ENCODE assay signal across 21 mouse cellular contexts in genomic region chr6:116666892-116667291, GRCm38 (mm10). TPM values are rescaled to one million over a fixed set of nuclear protein-coding genes. Genes with fewer than 3 reads are reported as not detected.
DNase-seq lines count a peak whose midpoint lies in the region; ATAC-seq lines count a peak whose summit lies in the region.
"Had no signal": no experiment of that assay in that cellular context is flagged by ENCODE, and none has a peak within 500 bp of the region (broad histone marks: within the 10 kb centered on the region; RNA-seq: fewer than 3 reads in every experiment).

No protein-coding gene starts in this region.

- H3K36me3 ChIP-seq in forebrain, embryonic 15.5 days: no peaks in the 10 kb centered on the region
- H3K36me3 ChIP-seq in forebrain, embryonic 12.5 days (replicated peaks): no peaks in the 10 kb centered on the region
- no peaks in the 10 kb centered on the region for H3K36me3 ChIP-seq in midbrain, embryonic 11.5 days (ENCODE audit: control insufficient read depth, insufficient read depth, low read length)
- H3K36me3 ChIP-seq in midbrain, embryonic 15.5 days (replicated peaks): no peaks in the 10 kb centered on the region
- H3K36me3 ChIP-seq in hindbrain, embryonic 13.5 days: no peaks in the 10 kb centered on the region
- H3K36me3 ChIP-seq: embryonic facial prominence, embryonic 15.5 days; G1E; neural tube, embryonic 15.5 days had no signal

- H3K9me3 ChIP-seq in forebrain, embryonic 15.5 days: no peaks in the 10 kb centered on the region
- no peaks in the 10 kb centered on the region for H3K9me3 ChIP-seq in forebrain, embryonic 12.5 days
- no peaks in the 10 kb centered on the region for H3K9me3 ChIP-seq in midbrain, embryonic 11.5 days (ENCODE audit: control insufficient read depth, low read length)
- H3K9me3 ChIP-seq in midbrain, embryonic 15.5 days: no peaks in the 10 kb centered on the region
- H3K9me3 ChIP-seq in hindbrain, embryonic 13.5 days: no peaks in the 10 kb centered on the region
- H3K9me3 ChIP-seq: embryonic facial prominence, embryonic 15.5 days; neural tube, embryonic 15.5 days had no signal

- no peaks in the 10 kb centered on the region for H3K27me3 ChIP-seq in forebrain, embryonic 15.5 days
- 0 out of 2 replicates have a peak, but pooled peaks cover 11% of the 10 kb centered on the region for H3K27me3 ChIP-seq in forebrain, embryonic 12.5 days
- H3K27me3 ChIP-seq in midbrain, embryonic 11.5 days (ENCODE audit: control insufficient read depth, insufficient read depth, low read length): no peaks in the 10 kb centered on the region
- H3K27me3 ChIP-seq in midbrain, embryonic 15.5 days (replicated peaks): no peaks in the 10 kb centered on the region
- H3K27me3 ChIP-seq in hindbrain, embryonic 13.5 days: no peaks in the 10 kb centered on the region
- H3K27me3 ChIP-seq: neural tube, embryonic 15.5 days had no signal

- H3K9ac ChIP-seq in forebrain, embryonic 15.5 days (replicated peaks): no peak overlapping the region
- no peak overlapping the region for H3K9ac ChIP-seq in forebrain, embryonic 12.5 days
- H3K9ac ChIP-seq in midbrain, embryonic 11.5 days (ENCODE audit: low read length): no peak overlapping the region
- H3K9ac ChIP-seq in midbrain, embryonic 15.5 days: no peak overlapping the region
- H3K9ac ChIP-seq in hindbrain, embryonic 13.5 days: no peak overlapping the region
- H3K9ac ChIP-seq: embryonic facial prominence, embryonic 15.5 days; neural tube, embryonic 15.5 days had no signal

- H3K4me3 ChIP-seq in forebrain, embryonic 15.5 days: no peak overlapping the region
- H3K4me3 ChIP-seq in forebrain, embryonic 12.5 days (replicated peaks): no peak overlapping the region
- no peak overlapping the region for H3K4me3 ChIP-seq in midbrain, embryonic 11.5 days (ENCODE audit: low read depth, low read length)
- no peak overlapping the region for H3K4me3 ChIP-seq in midbrain, embryonic 15.5 days
- H3K4me3 ChIP-seq in hindbrain, embryonic 13.5 days: no peak overlapping the region
- H3K4me3 ChIP-seq: embryonic facial prominence, embryonic 15.5 days; heart, adult 2 months; neural tube, embryonic 15.5 days had no signal

- 0 out of 2 replicates have a peak overlapping the region, but pooled peaks have one; percentile 0 for H3K27ac ChIP-seq in forebrain, embryonic 15.5 days (replicated peaks)
- no peak overlapping the region for H3K27ac ChIP-seq in forebrain, embryonic 12.5 days
- peak overlapping the region; percentile 60 for H3K27ac ChIP-seq in midbrain, embryonic 11.5 days (ENCODE audit: low read depth, low read length)
- H3K27ac ChIP-seq in midbrain, embryonic 15.5 days: no peak overlapping the region
- 0 out of 2 replicates have a peak overlapping the region, but pooled peaks have one; percentile 12 for H3K27ac ChIP-seq in hindbrain, embryonic 13.5 days
- H3K27ac ChIP-seq: embryonic facial prominence, embryonic 15.5 days; heart, adult 2 months; neural tube, embryonic 15.5 days; stomach, postnatal 0 days had no signal

- WGBS in forebrain, embryonic 15.5 days: 6% methylated on average over 3 of the region's 3 CpGs
- 16% methylated on average over 3 of the region's 3 CpGs for WGBS in forebrain, embryonic 12.5 days
- WGBS in midbrain, embryonic 11.5 days: 27% methylated on average over 3 of the region's 3 CpGs
- 21% methylated on average over 3 of the region's 3 CpGs for WGBS in midbrain, embryonic 15.5 days
- WGBS in hindbrain, embryonic 13.5 days: 20% methylated on average over 3 of the region's 3 CpGs

- no peak for DNase-seq in midbrain, embryonic 11.5 days (ENCODE audit: low spot score, missing footprints)
- DNase-seq in retina, embryonic 14.5 days (ENCODE audit: low spot score): peak; percentile 50
- DNase-seq in kidney, adult 9 months: no peak
- DNase-seq in right cerebral cortex, postnatal 10 days (ENCODE audit: low spot score in 2 of 2): no peak
- DNase-seq: adrenal gland, adult 8-10 months; cerebellum, adult 8-10 months; cerebellum, postnatal 36 days; gastrocnemius, postnatal 10 days; heart, postnatal 36 days; kidney, adult 2 months; kidney, postnatal 10 days; right cerebral cortex, postnatal 14 days had no signal

- no peak overlapping the region for H3K4me2 ChIP-seq in forebrain, embryonic 15.5 days (replicated peaks)
- H3K4me2 ChIP-seq in forebrain, embryonic 12.5 days: no peak overlapping the region
- no peak overlapping the region for H3K4me2 ChIP-seq in midbrain, embryonic 11.5 days
- no peak overlapping the region for H3K4me2 ChIP-seq in midbrain, embryonic 15.5 days
- H3K4me2 ChIP-seq in hindbrain, embryonic 13.5 days: no peak overlapping the region
- H3K4me2 ChIP-seq: embryonic facial prominence, embryonic 15.5 days; neural tube, embryonic 15.5 days had no signal

- no peak for ATAC-seq in forebrain, embryonic 15.5 days (replicated peaks)
- ATAC-seq in forebrain, embryonic 12.5 days (ENCODE audit: low FRiP score): no peak
- ATAC-seq in midbrain, embryonic 11.5 days (ENCODE audit: low FRiP score): no peak
- no peak for ATAC-seq in midbrain, embryonic 15.5 days (replicated peaks)
- no peak for ATAC-seq in hindbrain, embryonic 13.5 days (ENCODE audit: low FRiP score)

- peaks cover 34% of the 10 kb centered on the region for H3K4me1 ChIP-seq in forebrain, embryonic 15.5 days
- H3K4me1 ChIP-seq in forebrain, embryonic 12.5 days: peaks cover 48% of the 10 kb centered on the region
- peaks cover 40% of the 10 kb centered on the region for H3K4me1 ChIP-seq in midbrain, embryonic 11.5 days (ENCODE audit: control insufficient read depth, insufficient read depth, low read length)
- H3K4me1 ChIP-seq in midbrain, embryonic 15.5 days: peaks cover 21% of the 10 kb centered on the region
- H3K4me1 ChIP-seq in hindbrain, embryonic 13.5 days (replicated peaks): peaks cover 51% of the 10 kb centered on the region

RNA-seq across cellular contexts. Expression of gene Rassf4, which starts 6.9 kb away (rescaled TPM):
- polyA plus RNA-seq in forebrain, embryonic 15.5 days (2015; fragmentation: Nextera tagmentation; extraction: Ambion mirVana): 9.9 and 10.2 TPM in 2 replicates
- polyA plus RNA-seq in forebrain, embryonic 12.5 days (2016; fragmentation: Nextera tagmentation; extraction: Ambion mirVana): 17.1 and 19.9 TPM in 2 replicates
- 41.2 and 42.6 TPM in 2 replicates for polyA plus RNA-seq in midbrain, embryonic 11.5 days (2014; fragmentation: Nextera tagmentation; extraction: Ambion mirVana)
- polyA plus RNA-seq in midbrain, embryonic 15.5 days (2015; fragmentation: Nextera tagmentation; extraction: Ambion mirVana): 10.4 and 10.6 TPM in 2 replicates
- 23.0 and 33.3 TPM in 2 replicates for polyA plus RNA-seq in hindbrain, embryonic 13.5 days (2015; fragmentation: Nextera tagmentation; extraction: Ambion mirVana)
- polyA plus RNA-seq: G1E had no signal

RNA-seq across cellular contexts. Expression of gene Depp1, which starts 16.5 kb away (rescaled TPM):
- polyA plus RNA-seq in forebrain, embryonic 15.5 days (2015; fragmentation: Nextera tagmentation; extraction: Ambion mirVana): 7.2 and 8.1 TPM in 2 replicates
- 4.2 and 4.8 TPM in 2 replicates for polyA plus RNA-seq in forebrain, embryonic 12.5 days (2016; fragmentation: Nextera tagmentation; extraction: Ambion mirVana)
- 6.5 and 6.8 TPM in 2 replicates for polyA plus RNA-seq in midbrain, embryonic 11.5 days (2014; fragmentation: Nextera tagmentation; extraction: Ambion mirVana)
- 8.7 and 10.0 TPM in 2 replicates for polyA plus RNA-seq in midbrain, embryonic 15.5 days (2015; fragmentation: Nextera tagmentation; extraction: Ambion mirVana)
- 8.0 and 9.2 TPM in 2 replicates for polyA plus RNA-seq in hindbrain, embryonic 13.5 days (2015; fragmentation: Nextera tagmentation; extraction: Ambion mirVana)
- polyA plus RNA-seq: G1E had no signal

RNA-seq across cellular contexts. Expression of gene Zfp422, which starts 38.1 kb away (rescaled TPM):
- polyA plus RNA-seq in forebrain, embryonic 15.5 days (2015; fragmentation: Nextera tagmentation; extraction: Ambion mirVana): 218 and 222 TPM in 2 replicates
- 316 and 342 TPM in 2 replicates for polyA plus RNA-seq in forebrain, embryonic 12.5 days (2016; fragmentation: Nextera tagmentation; extraction: Ambion mirVana)
- 369 and 397 TPM in 2 replicates for polyA plus RNA-seq in midbrain, embryonic 11.5 days (2014; fragmentation: Nextera tagmentation; extraction: Ambion mirVana)
- polyA plus RNA-seq in midbrain, embryonic 15.5 days (2015; fragmentation: Nextera tagmentation; extraction: Ambion mirVana): 148 and 151 TPM in 2 replicates
- 181 and 187 TPM in 2 replicates for polyA plus RNA-seq in hindbrain, embryonic 13.5 days (2015; fragmentation: Nextera tagmentation; extraction: Ambion mirVana)
- polyA plus RNA-seq: G1E had no signal

RNA-seq across cellular contexts. Expression of gene Tmem72, which starts 49.8 kb away (rescaled TPM):
- polyA plus RNA-seq in forebrain, embryonic 15.5 days (2015; fragmentation: Nextera tagmentation; extraction: Ambion mirVana): 0.36 and 1.4 TPM in 2 replicates
- polyA plus RNA-seq in forebrain, embryonic 12.5 days (2016; fragmentation: Nextera tagmentation; extraction: Ambion mirVana): 0.11 and 0.14 TPM in 2 replicates
- 0.08 and 0.10 TPM in 2 replicates for polyA plus RNA-seq in midbrain, embryonic 11.5 days (2014; fragmentation: Nextera tagmentation; extraction: Ambion mirVana)
- polyA plus RNA-seq in midbrain, embryonic 15.5 days (2015; fragmentation: Nextera tagmentation; extraction: Ambion mirVana): 0.47 and 0.70 TPM in 2 replicates
- 1.0 and 1.9 TPM in 2 replicates for polyA plus RNA-seq in hindbrain, embryonic 13.5 days (2015; fragmentation: Nextera tagmentation; extraction: Ambion mirVana)
- polyA plus RNA-seq: G1E had no signal

Comparison
In these comparisons a context has a peak if more than half of its experiments do, and no peak if none do; other contexts are left out.
1. H3K27ac ChIP-seq: peak in forebrain, embryonic 15.5 days (single experiment), midbrain, embryonic 11.5 days (single experiment) and hindbrain, embryonic 13.5 days (single experiment); none in forebrain, embryonic 12.5 days (single experiment) and midbrain, embryonic 15.5 days (single experiment).